Mouse (Mus musculus) hindbrain, postnatal 0 days (tissue): Measurements from ENCODE around the gene Eid2b. TPM values are rescaled to one million over a fixed set of nuclear protein-coding genes. Genes with fewer than 3 reads are reported as not detected.

Experiments
- ATAC-seq: fragments of 200-750 bp; cut with Nextera tagmentation; 2 replicates; pipeline ENCODE4 v1.8.0; 2017; ENCODE audit warnings: mild to moderate bottlenecking, moderate TSS enrichment, moderate library complexity
- DNase-seq: peaks from one replicate; pipeline ENCODE4 v3.0.0-alpha.2; 2015; ENCODE audit warnings: low spot score
- H3K27ac ChIP-seq: fragments of 300-500 bp; sonication (generic); 2 replicates; pipeline ENCODE4 v1.5.1; 2014; ENCODE audit warnings: mild to moderate bottlenecking
- H3K27me3 ChIP-seq: fragments of 300-500 bp; sonication (generic); 2 replicates; pipeline ENCODE4 v1.6.1; 2014; ENCODE audit warnings: low read length, mixed read lengths; ENCODE audit not compliant: insufficient read depth
- H3K36me3 ChIP-seq: fragments of 300-500 bp; sonication (generic); 2 replicates; pipeline ENCODE4 v1.6.1; 2014; ENCODE audit warnings: low read length, mixed read lengths; ENCODE audit not compliant: insufficient read depth
- H3K4me1 ChIP-seq: fragments of 300-500 bp; sonication (generic); 2 replicates; pipeline ENCODE4 v1.6.1; 2014; ENCODE audit warnings: antibody characterized with exemption, low read length, mixed read lengths; ENCODE audit not compliant: insufficient read depth
- H3K4me2 ChIP-seq: fragments of 300-500 bp; sonication (generic); 2 replicates; pipeline ENCODE4 v1.6.1; 2014; ENCODE audit warnings: low read depth, mild to moderate bottlenecking, low read length, moderate library complexity, mixed read lengths
- H3K4me3 ChIP-seq: fragments of 300-500 bp; sonication (generic); 2 replicates; pipeline ENCODE4 v1.5.1; 2014; ENCODE audit warnings: low read length
- H3K9ac ChIP-seq: fragments of 300-500 bp; sonication (generic); replicated peaks from 2 replicates; pipeline ENCODE4 v1.6.1; 2014; ENCODE audit warnings: mild to moderate bottlenecking, low read length, moderate library complexity, mixed read lengths
- H3K9me3 ChIP-seq: fragments of 300-500 bp; sonication (generic); 2 replicates; pipeline ENCODE4 v1.6.1; 2016; ENCODE audit warnings: low read length, mixed read lengths
- CTCF ChIP-seq: IDR thresholded peaks from 2 replicates; pipeline ENCODE4 v1.5.1; 2016; ENCODE audit warnings: antibody characterized with exemption, control low read depth, low read depth
- WGBS: fragments of 180-500 bp; shearing (Covaris S2); extraction: QIAGEN DNeasy Blood & Tissue Kit; methylation state at CpG from one replicate; pipeline ENCODE4 v1.1.7; 2014; 5-methylcytosine and 5-hydroxymethylcytosine counted together
- polyA plus RNA-seq: library from polyadenylated mRNA; unstranded; fragments of >200 nt; fragmentation: Nextera tagmentation; extraction: Ambion mirVana; gene quantifications from 2 replicates; pipeline ENCODE4 v1.2.1, GENCODE M21; 2015
- total RNA-seq: library from RNA; depleted of rRNA; stranded (reverse); fragments of >200 nt; gene quantifications from 2 replicates; pipeline ENCODE4 v1.2.3, GENCODE M21; 2014

Gene Eid2b
- total and polyA plus RNA-seq, 2 experiments from 2014 or later: 38.2 to 45.1 TPM

- H3K4me2 ChIP-seq: no peak overlapping the region
- no peaks in the 10 kb centered on the region for H3K9me3 ChIP-seq
- 72% methylated on average over 3 of the region's 3 CpGs for WGBS
- peaks cover 3% of the 10 kb centered on the region; the same call in 1 of the 2 replicates for H3K36me3 ChIP-seq
- TF ChIP-seq CTCF: peak; percentile 36
- DNase-seq (no peak), ATAC-seq (no peak)
- no peaks in the 10 kb centered on the region for H3K4me1 ChIP-seq
- H3K27ac ChIP-seq: no peak overlapping the region
- H3K4me3 ChIP-seq: no peak overlapping the region
- no peak overlapping the region for H3K9ac ChIP-seq
- no peaks in the 10 kb centered on the region for H3K27me3 ChIP-seq
Measured at GRCm38 (mm10) chr7:28271761-28272160, 5.8 kb upstream of the Eid2b start.

- Histone ChIP-seq H3K27ac (no peak overlapping the region), H3K9ac (no peak overlapping the region), H3K4me3 (peak overlapping the region; percentile 65), H3K27me3 (no peaks in the 10 kb centered on the region), H3K9me3 (no peaks in the 10 kb centered on the region), H3K4me1 (peaks cover 8% of the 10 kb centered on the region), H3K4me2 (no peak overlapping the region), H3K36me3 (peaks cover 3% of the 10 kb centered on the region; the same call in 1 of the 2 replicates)
- TF ChIP-seq CTCF: no peak
- no peak for ATAC-seq
- DNase-seq: no peak
- WGBS: 62% methylated on average over 8 of the region's 8 CpGs
Measured at GRCm38 (mm10) chr7:28277237-28277614, 313 bp upstream of the Eid2b start.

DNA sequence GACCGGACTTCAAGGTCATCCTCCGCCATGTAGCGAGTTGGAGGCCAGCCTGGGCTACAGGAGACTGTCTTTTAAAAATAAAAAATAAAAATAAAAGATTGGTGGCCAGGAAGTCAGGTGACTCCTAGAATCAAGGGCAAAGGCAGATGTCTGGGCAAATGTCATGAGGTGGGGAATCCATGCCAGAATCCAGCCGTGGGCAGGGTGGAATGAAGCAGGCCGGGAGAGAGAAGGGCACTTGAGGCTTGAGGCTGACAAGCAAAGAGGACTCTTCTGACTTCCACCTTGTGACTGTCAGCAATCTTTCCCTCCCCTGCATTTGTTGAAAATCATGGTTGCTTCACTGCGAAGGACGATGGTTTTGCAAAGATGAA lies 727 bp downstream of the Eid2b start:
- Histone ChIP-seq H3K36me3 (peaks cover under 1% of the 10 kb centered on the region; the same call in 1 of the 2 replicates), H3K4me3 (peak overlapping the region; percentile 65), H3K4me1 (peaks cover 8% of the 10 kb centered on the region), H3K27me3 (no peaks in the 10 kb centered on the region), H3K9me3 (no peaks in the 10 kb centered on the region), H3K4me2 (peak overlapping the region; percentile 90), H3K9ac (peak overlapping the region; percentile 90), H3K27ac (peak overlapping the region; percentile 89)
- no peak for DNase-seq
- WGBS: 80% methylated on average over 7 of the region's 7 CpGs
- ATAC-seq: 0 out of 2 replicates have a peak, but pooled peaks have one; percentile 4
- no peak for TF ChIP-seq CTCF

GRCm38 (mm10) chr7:28280630-28281029 lies 3.1 kb downstream of the Eid2b start:
- Histone ChIP-seq H3K36me3 (no peaks in the 10 kb centered on the region), H3K27me3 (no peaks in the 10 kb centered on the region), H3K27ac (no peak overlapping the region), H3K4me1 (peaks cover 8% of the 10 kb centered on the region), H3K9me3 (no peaks in the 10 kb centered on the region), H3K4me3 (no peak overlapping the region), H3K9ac (no peak overlapping the region), H3K4me2 (no peak overlapping the region)
- ATAC-seq: no peak
- no peak for DNase-seq
- TF ChIP-seq CTCF: no peak
- WGBS: 66% methylated on average over 7 of the region's 7 CpGs

GRCm38 (mm10) chr7:28290165-28290564 lies 12.6 kb downstream of the Eid2b start:
- peak; percentile 59 for DNase-seq
- H3K9ac ChIP-seq: peak overlapping the region; percentile 35; the same call in 1 of the 2 replicates
- WGBS: 1% methylated on average over 16 of the region's 18 CpGs
- ATAC-seq: peak; percentile 12
- peaks cover 11% of the 10 kb centered on the region for H3K27me3 ChIP-seq
- no peaks in the 10 kb centered on the region for H3K9me3 ChIP-seq
- 0 out of 2 replicates have a peak overlapping the region, but pooled peaks have one; percentile 15 for H3K27ac ChIP-seq
- TF ChIP-seq CTCF: peak; percentile 41
- H3K36me3 ChIP-seq: no peaks in the 10 kb centered on the region
- H3K4me3 ChIP-seq: peak overlapping the region; percentile 35
- H3K4me2 ChIP-seq: peak overlapping the region; percentile 58
- H3K4me1 ChIP-seq: peaks cover 7% of the 10 kb centered on the region; the same call in 1 of the 2 replicates

DNA sequence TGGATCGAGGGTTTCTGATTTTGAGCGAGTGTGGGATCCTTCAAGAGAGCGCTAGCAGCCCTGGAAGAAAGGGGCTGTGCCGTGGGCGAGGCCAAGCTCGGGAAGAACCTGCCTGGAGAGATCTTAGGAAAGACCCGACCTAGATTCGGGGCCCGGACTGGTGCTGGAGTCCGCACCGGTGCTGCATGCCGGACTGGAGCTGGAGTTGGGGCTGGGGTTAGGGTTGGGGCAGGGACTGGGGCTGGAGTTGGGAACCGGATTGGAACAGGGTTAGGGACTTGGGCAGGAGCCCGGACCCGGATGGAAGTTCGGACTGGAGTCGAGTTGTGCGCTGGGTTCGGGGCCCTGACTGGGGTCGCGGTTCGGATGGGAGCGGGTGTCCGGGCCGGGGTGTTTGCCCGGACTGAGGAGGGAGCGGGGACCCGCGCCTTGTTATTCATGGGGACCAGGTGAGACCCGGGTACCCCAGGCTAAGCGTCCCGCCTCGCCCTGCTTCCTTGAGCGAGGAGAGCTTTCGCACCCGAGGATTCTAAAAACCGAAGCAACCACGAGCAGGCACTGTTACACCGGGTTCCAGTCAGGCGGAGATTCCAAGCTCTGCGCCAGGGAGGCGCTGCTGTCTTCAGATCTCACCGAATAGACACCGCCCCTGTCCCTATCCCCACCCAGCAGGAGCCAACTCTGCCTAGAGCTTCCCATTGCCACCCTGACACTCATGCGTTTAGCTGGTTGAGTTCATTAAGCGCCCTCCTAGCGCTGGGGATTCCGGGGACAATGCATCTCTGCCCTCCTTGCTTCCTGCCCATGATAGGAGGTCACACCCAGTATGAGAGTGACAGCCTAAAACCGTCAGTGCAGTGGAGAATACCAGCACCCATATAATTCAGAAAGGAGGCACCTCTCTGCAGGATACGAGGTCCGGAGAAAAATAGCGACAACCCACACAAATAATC lies 13.4 kb downstream of the Eid2b start, which contains the start of gene Selenov:
TSS of gene Selenov (minus strand) at position 549 of the 953 bp plus-strand sequence.
- Histone ChIP-seq H3K36me3 (no peaks in the 10 kb centered on the region), H3K9me3 (no peaks in the 10 kb centered on the region), H3K27ac (peak within 1 kb of the TSS; percentile 15; the same call in 1 of the 2 replicates), H3K4me3 (peak within 1 kb of the TSS; percentile 35), H3K4me2 (peak within 1 kb of the TSS; percentile 58), H3K27me3 (peaks cover 11% of the 10 kb centered on the region), H3K9ac (peak within 1 kb of the TSS; percentile 35), H3K4me1 (peaks cover 7% of the 10 kb centered on the region; the same call in 1 of the 2 replicates)
- TF ChIP-seq CTCF: peak; percentile 64
- peak; percentile 73 for ATAC-seq
- whole genome bisulfite sequencing: 2% methylated on average over 47 of the region's 52 CpGs
- peak; percentile 74 for DNase-seq
